Mouse (Mus musculus): ENCODE data around the gene Pdk2. TPM values are rescaled to one million over a fixed set of nuclear protein-coding genes. Genes with fewer than 3 reads are reported as not detected.

Pdk2 gene
- 11.2 TPM for polyA plus RNA-seq (2014; fragmentation: Illumina TruSeq; extraction: RNeasy Lipid Tissue Mini Kit (QIAGEN cat#74804); ENCODE audit: low read depth, low replicate concordance)

GRCm38 (mm10) chr11:95041139-95041609, at the start of gene Pdk2:
Gene Pdk2, minus strand, starts transcription at chr11:95041354.

DNA sequence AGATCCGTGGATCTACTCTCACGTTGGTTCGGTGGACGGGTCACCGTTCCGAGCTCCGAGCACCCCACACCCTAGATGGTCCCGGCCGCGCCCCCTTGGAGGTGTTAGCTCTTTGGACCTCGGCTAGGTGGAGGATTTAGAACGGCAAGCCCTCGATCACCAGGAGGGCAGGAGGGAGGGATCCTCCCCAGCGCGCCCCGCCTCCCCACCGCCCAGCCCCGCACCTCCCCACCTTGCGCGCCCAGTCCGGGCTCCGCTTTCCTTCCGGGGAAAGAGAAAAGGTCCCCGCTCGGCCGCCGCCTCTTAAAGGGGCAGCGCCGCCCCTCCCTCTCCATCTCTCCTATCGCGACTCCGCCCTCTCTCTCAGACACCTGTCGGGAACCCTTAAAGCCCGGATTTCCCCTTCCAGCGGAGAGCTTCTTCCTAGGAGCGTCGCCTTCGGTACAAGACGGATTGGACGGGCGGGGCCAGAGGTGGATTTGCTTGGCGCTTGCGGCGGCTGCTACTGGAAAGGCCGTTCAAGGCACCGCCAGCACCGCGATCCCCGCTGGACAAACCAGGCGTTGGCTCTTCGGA, 35.5 kb upstream of the Pdk2 start, which contains the start of gene Itga3:
Gene Itga3 (minus strand): TSS at position 266 of the 576 bp plus-strand sequence.

GRCm38 (mm10) chr11:95009629-95010014, 31.5 kb downstream of the Pdk2 start, which contains the start of gene Samd14:
Gene Samd14, plus strand, starts transcription at chr11:95009879.

DNA sequence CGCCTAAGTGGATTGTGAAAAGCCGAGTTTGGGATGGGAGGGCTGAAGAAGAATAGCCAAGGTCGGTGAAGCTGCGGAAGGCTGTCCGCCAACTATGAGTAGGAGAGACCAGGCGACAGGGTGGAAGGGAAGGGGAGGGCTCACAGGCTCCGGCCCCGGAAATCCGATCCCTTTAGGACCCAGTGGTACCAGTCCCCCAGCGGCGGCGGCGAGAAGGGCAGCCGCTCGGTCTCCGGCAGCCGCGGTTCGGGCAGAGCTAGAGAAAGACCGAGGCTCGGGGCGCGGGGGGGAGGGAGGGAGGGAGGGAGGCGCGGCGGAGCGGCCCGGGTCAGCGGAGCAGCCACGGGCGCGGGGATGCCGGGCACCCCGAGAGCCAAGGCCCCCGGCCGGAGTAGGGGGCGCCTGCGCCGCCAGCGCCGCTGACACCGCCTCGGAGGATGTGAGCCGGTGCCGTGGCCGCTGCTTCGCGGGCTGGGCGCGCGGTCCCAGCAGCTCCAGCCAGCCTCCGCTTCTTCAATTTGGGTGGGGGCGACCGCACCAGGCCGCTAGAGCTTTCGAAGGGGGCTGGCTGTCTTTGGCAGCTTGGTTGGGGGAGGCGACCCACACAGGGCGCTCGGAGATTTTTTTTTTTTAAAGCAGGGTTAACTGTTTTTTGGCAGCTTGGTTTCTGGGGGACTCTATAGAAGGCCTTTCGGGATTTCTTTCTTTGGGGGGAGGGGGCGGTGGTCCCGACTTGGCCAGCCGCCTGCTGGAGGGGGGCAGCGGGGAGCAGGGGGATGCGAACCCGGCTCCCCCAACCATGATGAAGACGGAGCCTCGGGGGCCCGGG, 50.2 kb downstream of the Pdk2 start, which contains the start of gene Ppp1r9b:
Gene Ppp1r9b (plus strand): TSS at position 287 of the 829 bp plus-strand sequence.

Other genes with a start within 250 kb of the Pdk2 start
- 1.5 TPM for gene Col1a1, start 105.1 kb downstream of the Pdk2 start, polyA plus RNA-seq (2014; fragmentation: Illumina TruSeq; extraction: RNeasy Lipid Tissue Mini Kit (QIAGEN cat#74804); ENCODE audit: low read depth, low replicate concordance)
- not detected for gene Hils1, start 73.8 kb downstream of the Pdk2 start, polyA plus RNA-seq (2014; fragmentation: Illumina TruSeq; extraction: RNeasy Lipid Tissue Mini Kit (QIAGEN cat#74804); ENCODE audit: low read depth, low replicate concordance)
- gene Sgca, start 65.0 kb downstream of the Pdk2 start, polyA plus RNA-seq (2014; fragmentation: Illumina TruSeq; extraction: RNeasy Lipid Tissue Mini Kit (QIAGEN cat#74804); ENCODE audit: low read depth, low replicate concordance) = not detected
- gene Ppp1r9b, start 50.3 kb downstream of the Pdk2 start, polyA plus RNA-seq (2014; fragmentation: Illumina TruSeq; extraction: RNeasy Lipid Tissue Mini Kit (QIAGEN cat#74804); ENCODE audit: low read depth, low replicate concordance) = 8.9 TPM
- gene Samd14, start 31.5 kb downstream of the Pdk2 start, polyA plus RNA-seq (2014; fragmentation: Illumina TruSeq; extraction: RNeasy Lipid Tissue Mini Kit (QIAGEN cat#74804); ENCODE audit: low read depth, low replicate concordance) = not detected
- 1.5 TPM for gene Itga3, start 35.4 kb upstream of the Pdk2 start, polyA plus RNA-seq (2014; fragmentation: Illumina TruSeq; extraction: RNeasy Lipid Tissue Mini Kit (QIAGEN cat#74804); ENCODE audit: low read depth, low replicate concordance)
- gene Dlx3, start 78.8 kb upstream of the Pdk2 start, polyA plus RNA-seq (2014; fragmentation: Illumina TruSeq; extraction: RNeasy Lipid Tissue Mini Kit (QIAGEN cat#74804); ENCODE audit: low read depth, low replicate concordance) = not detected
- gene Dlx4, start 104.9 kb upstream of the Pdk2 start, polyA plus RNA-seq (2014; fragmentation: Illumina TruSeq; extraction: RNeasy Lipid Tissue Mini Kit (QIAGEN cat#74804); ENCODE audit: low read depth, low replicate concordance) = not detected
- gene Tac4, start 220.2 kb upstream of the Pdk2 start, polyA plus RNA-seq (2014; fragmentation: Illumina TruSeq; extraction: RNeasy Lipid Tissue Mini Kit (QIAGEN cat#74804); ENCODE audit: low read depth, low replicate concordance) = not detected

Data from kidney, adult 10 weeks (tissue).